Mouse (Mus musculus) liver, embryonic 14.5 days (tissue): ENCODE data around the gene Tbc1d22a. TPM values are rescaled to one million over a fixed set of nuclear protein-coding genes. Genes with fewer than 3 reads are reported as not detected.

Experiments used
- ATAC-seq: fragments of 200-750 bp; cut with Nextera tagmentation; 2 replicates; pipeline ENCODE4 v1.8.0; 2017; ENCODE audit warnings: moderate number of reproducible peaks, mild to moderate bottlenecking, moderate library complexity; ENCODE audit not compliant: insufficient read depth
- DNase-seq, 3 experiments: peaks; one replicate each; pipeline ENCODE4 v3.0.0-alpha.2; 2012 to 2013; ENCODE audit warnings: low read depth in 3 of 3, low spot score in 3 of 3
- H3K27ac ChIP-seq: fragments of 300-500 bp; sonication (generic); 2 replicates; pipeline ENCODE4 v1.5.1; 2014; ENCODE audit warnings: moderate library complexity, mild to moderate bottlenecking, control low read depth, inconsistent platforms
- H3K27me3 ChIP-seq: fragments of 300-500 bp; sonication (generic); 2 replicates; pipeline ENCODE4 v1.6.1; 2014; ENCODE audit warnings: mild to moderate bottlenecking, low read length, moderate library complexity; ENCODE audit not compliant: control insufficient read depth, insufficient read depth
- H3K36me3 ChIP-seq: fragments of 300-500 bp; sonication (generic); replicated peaks from 2 replicates; pipeline ENCODE4 v1.6.1; 2014; ENCODE audit warnings: low read depth; ENCODE audit not compliant: control insufficient read depth, insufficient read depth
- H3K4me1 ChIP-seq, 2 experiments: fragments of 200-500 bp in 1 of 2; fragments of 300-500 bp in 1 of 2; sonication (generic) in 1 of 2; replicated peaks; 2 replicates each; pipeline ENCODE4 v1.6.1; 2012 to 2014; ENCODE audit warnings: antibody characterized with exemption in 1 of 2, inconsistent platforms in 1 of 2, low read length in 1 of 2; ENCODE audit not compliant: control insufficient read depth in 2 of 2, insufficient read depth in 2 of 2
- H3K4me2 ChIP-seq: fragments of 300-500 bp; sonication (generic); 2 replicates; pipeline ENCODE4 v1.6.1; 2014; ENCODE audit warnings: low read depth, mild to moderate bottlenecking, control low read depth, moderate library complexity
- H3K4me3 ChIP-seq, 2 experiments: fragments of 200-500 bp in 1 of 2; fragments of 300-500 bp in 1 of 2; sonication (generic) in 1 of 2; 2 replicates each; pipeline ENCODE4 v1.5.1; 2012 to 2014; ENCODE audit warnings: low read depth in 2 of 2, low read length in 2 of 2, mild to moderate bottlenecking in 2 of 2, control low read depth in 1 of 2, inconsistent platforms in 1 of 2, moderate library complexity in 1 of 2; ENCODE audit not compliant: insufficient read depth in 1 of 2
- H3K9ac ChIP-seq: fragments of 300-500 bp; sonication (generic); replicated peaks from 2 replicates; pipeline ENCODE4 v1.6.1; 2014; ENCODE audit warnings: mild to moderate bottlenecking, control low read depth, moderate library complexity
- H3K9me3 ChIP-seq: fragments of 300-500 bp; sonication (generic); 2 replicates; pipeline ENCODE4 v1.6.1; 2016; ENCODE audit warnings: low read length, mixed read lengths; ENCODE audit not compliant: control insufficient read depth
- CTCF ChIP-seq: IDR thresholded peaks from 2 replicates; pipeline ENCODE4 v1.5.1; 2016; ENCODE audit warnings: antibody characterized with exemption, low read depth, control low read depth
- EP300 ChIP-seq: IDR thresholded peaks from 2 replicates; pipeline ENCODE4 v1.6.1; 2016; ENCODE audit warnings: antibody characterized with exemption, low read depth
- WGBS: fragments of 180-500 bp; shearing (Covaris S2); extraction: QIAGEN DNeasy Blood & Tissue Kit; methylation state at CpG from one replicate; pipeline ENCODE4 v1.1.7; 2014; ENCODE audit not compliant: insufficient replicate concordance; 5-methylcytosine and 5-hydroxymethylcytosine counted together
- polyA plus RNA-seq, 2 experiments: library from polyadenylated mRNA; depleted of rRNA in 1 of 2; stranded (reverse) in 1 of 2; unstranded in 1 of 2; fragments of >200 nt; fragmentation: Nextera tagmentation in 1 of 2; extraction: Ambion mirVana in 1 of 2; gene quantifications; 2 replicates each; pipeline versions ENCODE4 v1.2.1 to v1.2.3; 2012 to 2014

Gene Tbc1d22a
- polyA plus RNA-seq, 2 experiments = 4.1 to 6.4 TPM

DNA sequence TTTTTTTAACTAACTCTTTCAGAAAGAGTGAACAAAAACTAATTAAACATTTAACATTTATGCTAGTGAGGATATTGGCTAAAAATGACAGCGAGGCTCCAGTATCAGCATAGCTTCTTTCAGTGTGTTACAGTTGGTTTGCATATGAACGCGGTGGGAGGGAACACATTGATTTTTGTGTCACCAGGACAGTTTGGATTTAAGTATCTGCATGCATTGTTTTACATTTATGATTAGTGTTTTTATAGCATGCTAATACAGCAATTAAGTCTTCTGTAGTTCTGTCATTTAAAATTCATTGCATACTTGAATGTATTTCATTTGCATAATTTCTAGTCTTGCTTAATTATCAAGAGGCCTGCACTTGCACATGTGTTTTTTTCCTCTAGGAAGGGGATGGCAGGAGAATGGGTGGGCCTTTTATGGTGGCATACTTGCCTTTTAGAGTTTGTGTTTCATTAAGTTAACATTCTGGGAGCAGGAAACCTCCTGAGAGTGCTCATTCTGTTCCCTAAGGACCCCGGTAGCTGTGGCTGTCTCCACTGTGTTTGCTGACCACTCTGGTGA, 81.5 kb downstream of the Tbc1d22a start:
- no peaks in the 10 kb centered on the region for H3K36me3 ChIP-seq
- no peak overlapping the region for H3K9ac ChIP-seq
- H3K9me3 ChIP-seq = no peaks in the 10 kb centered on the region
- no peaks in the 10 kb centered on the region for H3K4me1 ChIP-seq
- no peak overlapping the region for H3K4me3 ChIP-seq
- H3K27me3 ChIP-seq = no peaks in the 10 kb centered on the region
- no peak overlapping the region for H3K27ac ChIP-seq
- DNase-seq (no peak), ATAC-seq (no peak)
- H3K4me2 ChIP-seq = no peak overlapping the region
- TF ChIP-seq EP300 (no peak), CTCF (no peak)
- WGBS = 71% methylated on average over 4 of the region's 4 CpGs

DNA sequence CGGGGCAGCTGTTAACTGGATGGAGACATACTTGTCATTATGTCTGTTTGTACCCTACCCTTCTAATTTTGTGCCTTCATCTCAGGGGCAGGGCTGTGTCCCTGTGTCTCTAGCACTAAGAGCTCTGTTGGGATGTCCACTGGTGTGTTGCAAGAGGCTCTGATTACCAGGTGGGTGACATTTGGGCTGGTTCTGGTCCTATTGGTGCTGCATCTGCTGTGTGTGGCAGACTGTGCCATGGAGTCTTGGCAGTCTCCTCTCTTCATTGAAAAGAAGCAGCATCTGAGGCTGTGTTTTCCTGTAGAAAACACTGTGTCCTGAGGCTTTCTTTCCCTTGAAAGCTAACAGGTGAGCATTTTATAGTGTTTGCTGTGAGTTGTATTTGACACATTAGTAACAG, 83.0 kb downstream of the Tbc1d22a start:
- ATAC-seq = no peak
- Histone ChIP-seq H3K4me3 (no peak overlapping the region), H3K9me3 (no peaks in the 10 kb centered on the region), H3K27ac (no peak overlapping the region), H3K27me3 (no peaks in the 10 kb centered on the region), H3K36me3 (no peaks in the 10 kb centered on the region), H3K4me2 (no peak overlapping the region), H3K4me1 (no peaks in the 10 kb centered on the region), H3K9ac (no peak overlapping the region)
- 77% methylated on average over 1 of the region's 1 CpGs for WGBS
- no peak for DNase-seq
- TF ChIP-seq EP300 (no peak), CTCF (no peak)

DNA sequence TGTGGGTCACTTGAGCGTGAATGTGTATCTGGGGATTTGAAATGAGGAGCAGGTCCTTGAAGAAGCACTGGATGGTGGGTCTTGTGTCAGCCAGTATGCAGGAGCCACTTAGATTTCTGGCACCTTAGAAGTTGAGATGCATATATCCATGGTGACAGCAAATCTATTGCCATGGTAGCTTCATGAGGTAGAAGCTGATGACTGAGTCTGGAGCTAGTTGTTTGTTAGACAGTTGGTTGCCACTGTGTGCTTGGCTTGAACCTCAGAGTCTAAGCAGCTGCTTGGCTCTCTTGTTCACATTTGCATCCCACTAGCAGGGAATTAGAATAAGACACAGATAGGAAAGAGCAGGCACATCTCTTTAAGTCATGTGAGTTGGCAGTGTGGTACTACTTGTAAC, 89.6 kb downstream of the Tbc1d22a start:
- Histone ChIP-seq H3K4me2 (no peak overlapping the region), H3K4me3 (no peak overlapping the region), H3K9ac (no peak overlapping the region), H3K4me1 (no peaks in the 10 kb centered on the region), H3K27ac (no peak overlapping the region), H3K36me3 (no peaks in the 10 kb centered on the region), H3K27me3 (no peaks in the 10 kb centered on the region), H3K9me3 (no peaks in the 10 kb centered on the region)
- WGBS = 64% methylated on average over 1 of the region's 1 CpGs
- TF ChIP-seq CTCF = no peak
- TF ChIP-seq EP300 = no peak
- ATAC-seq (no peak), DNase-seq (no peak)

DNA sequence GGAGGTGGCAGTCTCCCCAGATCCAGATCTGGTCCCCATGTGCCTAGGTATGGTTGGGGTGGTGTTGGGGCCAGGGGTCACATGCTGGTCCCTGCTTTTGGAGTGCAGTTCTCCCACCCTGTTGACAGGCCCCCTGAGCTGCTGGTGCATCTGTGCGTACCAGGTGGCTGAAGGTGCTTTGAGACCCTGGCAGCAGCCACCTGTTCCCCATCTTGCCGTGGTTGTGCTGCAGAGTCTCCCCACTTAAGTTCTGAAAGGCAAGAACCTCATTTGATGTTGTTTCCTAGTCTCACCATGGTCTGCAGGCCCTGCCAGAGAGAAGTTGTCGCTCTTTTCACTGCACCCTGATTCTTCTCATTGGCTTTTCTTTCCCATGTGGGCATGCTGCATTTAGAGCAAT, 90.6 kb downstream of the Tbc1d22a start:
- H3K9ac ChIP-seq = no peak overlapping the region
- 64% methylated on average over 3 of the region's 3 CpGs for WGBS
- no peaks in the 10 kb centered on the region for H3K27me3 ChIP-seq
- no peak overlapping the region for H3K4me2 ChIP-seq
- no peaks in the 10 kb centered on the region for H3K36me3 ChIP-seq
- H3K27ac ChIP-seq = no peak overlapping the region
- no peak for ATAC-seq
- no peak for DNase-seq
- no peak overlapping the region for H3K4me3 ChIP-seq
- H3K4me1 ChIP-seq = no peaks in the 10 kb centered on the region
- TF ChIP-seq EP300 (no peak), CTCF (no peak)
- H3K9me3 ChIP-seq = no peaks in the 10 kb centered on the region

DNA sequence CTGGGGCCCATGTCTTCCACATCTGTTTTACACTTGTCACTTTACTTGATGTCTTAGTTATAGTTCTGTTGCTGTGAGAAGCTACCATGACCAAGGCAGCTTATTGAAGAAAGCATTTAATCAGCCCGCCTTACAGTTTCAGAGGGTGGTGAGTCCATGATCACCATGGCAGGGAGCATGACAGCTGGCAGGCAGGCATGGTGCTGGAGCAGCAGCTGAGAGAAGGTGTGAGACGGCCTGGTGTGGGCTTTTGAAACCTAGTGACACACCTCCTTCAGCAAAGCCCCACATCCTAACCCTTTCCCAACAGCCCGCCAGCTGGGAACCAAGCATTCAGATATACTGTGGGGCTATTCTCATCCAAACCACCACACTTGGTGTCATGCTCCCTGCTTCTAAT, 91.0 kb downstream of the Tbc1d22a start:
- 66% methylated on average over 3 of the region's 3 CpGs for WGBS
- ATAC-seq (no peak), DNase-seq (no peak)
- Histone ChIP-seq H3K4me3 (no peak overlapping the region), H3K9ac (no peak overlapping the region), H3K36me3 (no peaks in the 10 kb centered on the region), H3K9me3 (no peaks in the 10 kb centered on the region), H3K4me1 (no peaks in the 10 kb centered on the region), H3K27me3 (no peaks in the 10 kb centered on the region), H3K4me2 (no peak overlapping the region), H3K27ac (no peak overlapping the region)
- TF ChIP-seq CTCF (no peak), EP300 (no peak)
